Mouse (Mus musculus): ENCODE results near the gene App.

GRCm38 (mm10) chr16:85150902-85151301, 22.7 kb downstream of the App start:
- TF ChIP-seq POLR2A (IDR thresholded peaks at IDR 0.05; ENCODE audit: borderline replicate concordance, low read depth, low read length) (no peak), CTCF (IDR thresholded peaks at IDR 0.05; ENCODE audit: low read depth, low read length) (no peak)

Measured in bone marrow macrophage, adult 2 months (primary cell).